Mouse (Mus musculus) B cell, adult 2 months (primary cell): ENCODE measurements around the gene Ampd1.

Experiments
- DNase-seq, 2 experiments: peaks; one replicate each; pipeline ENCODE4 v3.0.0; 2022

Gene Ampd1

GRCm38 (mm10) chr3:103148941-103149340, 75.1 kb downstream of the Ampd1 start:
- no peak for DNase-seq
